Mouse (Mus musculus): Measurements from ENCODE around the gene Prickle2. TPM values are rescaled to one million over a fixed set of nuclear protein-coding genes. Genes with fewer than 3 reads are reported as not detected.

Prickle2 gene
- polyA plus RNA-seq, 2 experiments from 2014 or later, result 0.09 TPM; not detected in 1

GRCm38 (mm10) chr6:92347278-92348028 is 358.5 kb downstream of the Prickle2 start:
- ATAC-seq, result no peak

GRCm38 (mm10) chr6:92346729-92347128 is 359.2 kb downstream of the Prickle2 start:
- ATAC-seq, result no peak

- no peak for ATAC-seq
Observed at GRCm38 (mm10) chr6:92345151-92345550, 360.8 kb downstream of the Prickle2 start.

GRCm38 (mm10) chr6:92344588-92344987 is 361.4 kb downstream of the Prickle2 start:
- no peak for ATAC-seq

Other genes with a start within 250 kb of the Prickle2 start
- gene A730049H05Rik, start 110.3 kb upstream of the Prickle2 start, polyA plus RNA-seq (2017; shearing (Covaris generic)), result not detected
- not detected for gene Gm15737, start 163.2 kb upstream of the Prickle2 start, polyA plus RNA-seq (2017; shearing (Covaris generic))
- gene Adamts9, start 237.3 kb upstream of the Prickle2 start, polyA plus RNA-seq (2017; shearing (Covaris generic)), result under 1 TPM in 1 of 2 experiments, not detected in 1; 0.09 TPM